Comparison of ENCODE assay signal across 15 mouse cellular contexts in the genomic region with DNA sequence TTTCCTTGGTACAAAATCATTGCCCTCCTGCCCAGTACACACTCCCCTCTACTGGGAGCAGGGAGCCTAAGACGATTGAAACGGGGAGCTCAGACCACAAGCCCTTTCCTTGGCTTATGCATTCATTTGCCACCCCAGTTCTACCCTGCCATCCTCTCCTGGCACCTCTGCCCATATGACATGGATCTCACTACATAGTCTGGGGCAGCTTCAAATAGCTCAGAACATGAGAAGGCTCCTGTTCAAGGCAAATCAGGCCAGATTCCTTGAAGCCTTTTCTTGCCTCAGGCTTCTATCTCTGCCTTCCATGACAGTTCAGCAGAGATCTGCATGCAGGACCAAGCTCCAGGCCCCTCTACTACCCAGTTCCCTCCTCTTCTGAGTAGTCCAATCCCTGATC. TPM values are rescaled to one million over a fixed set of nuclear protein-coding genes. Genes with fewer than 3 reads are reported as not detected.
"Had no signal": no experiment of that assay in that cellular context is flagged by ENCODE, and none has a peak within 500 bp of the region (broad histone marks: within the 10 kb centered on the region; RNA-seq: fewer than 3 reads in every experiment).

No protein-coding gene starts in this region.

- H3K36me3 ChIP-seq: limb, embryonic 10.5 days; limb, embryonic 13.5 days; liver, embryonic 13.5 days; midbrain, embryonic 12.5 days; neural tube, embryonic 13.5 days; stomach, embryonic 15.5 days had no signal

- ATAC-seq: midbrain, embryonic 16.5 days had no signal

- H3K4me2 ChIP-seq: limb, embryonic 13.5 days; liver, embryonic 13.5 days; lung, embryonic 14.5 days; midbrain, embryonic 12.5 days; neural tube, embryonic 13.5 days; stomach, embryonic 15.5 days had no signal

- H3K9ac ChIP-seq: limb, embryonic 13.5 days; liver, embryonic 13.5 days; lung, embryonic 14.5 days; midbrain, embryonic 12.5 days; neural tube, embryonic 13.5 days; stomach, embryonic 15.5 days had no signal

- H3K9me3 ChIP-seq: limb, embryonic 10.5 days; limb, embryonic 13.5 days; liver, embryonic 13.5 days; midbrain, embryonic 12.5 days; neural tube, embryonic 13.5 days; stomach, embryonic 15.5 days had no signal

- H3K4me3 ChIP-seq: layer of hippocampus, adult 2 months; limb, embryonic 10.5 days; limb, embryonic 13.5 days; liver, embryonic 13.5 days; midbrain, embryonic 12.5 days; myocyte; neural tube, embryonic 13.5 days; stomach, embryonic 15.5 days had no signal

- H3K4me1 ChIP-seq: limb, embryonic 13.5 days; midbrain, embryonic 12.5 days; neural tube, embryonic 13.5 days; stomach, embryonic 15.5 days had no signal

- H3K27ac ChIP-seq: kidney, postnatal 0 days; layer of hippocampus, adult 2 months; limb, embryonic 13.5 days; liver, embryonic 13.5 days; macrophage; midbrain, embryonic 12.5 days; neural tube, embryonic 13.5 days; stomach, embryonic 15.5 days had no signal

- H3K27me3 ChIP-seq: limb, embryonic 13.5 days; liver, embryonic 13.5 days; midbrain, embryonic 12.5 days; neural tube, embryonic 13.5 days; stomach, embryonic 15.5 days had no signal

- DNase-seq: liver, embryonic 13.5 days; retina, postnatal 1 day; right cerebral cortex, postnatal 25 days; thymus, postnatal 25 days had no signal

RNA-seq across cellular contexts. Expression of a gene that starts 12.8 kb away (rescaled TPM):
- polyA plus RNA-seq: lung, embryonic 14.5 days; macrophage; midbrain, embryonic 16.5 days had no signal

RNA-seq across cellular contexts. Expression of a gene that starts 47.8 kb away (rescaled TPM):
- polyA plus RNA-seq: macrophage had no signal
